Mouse (Mus musculus): ENCODE data around the gene Sav1. TPM values are rescaled to one million over a fixed set of nuclear protein-coding genes. Genes with fewer than 3 reads are reported as not detected.

Gene Sav1
- polyA plus RNA-seq, 1 experiment, result 23.2 TPM

DNA sequence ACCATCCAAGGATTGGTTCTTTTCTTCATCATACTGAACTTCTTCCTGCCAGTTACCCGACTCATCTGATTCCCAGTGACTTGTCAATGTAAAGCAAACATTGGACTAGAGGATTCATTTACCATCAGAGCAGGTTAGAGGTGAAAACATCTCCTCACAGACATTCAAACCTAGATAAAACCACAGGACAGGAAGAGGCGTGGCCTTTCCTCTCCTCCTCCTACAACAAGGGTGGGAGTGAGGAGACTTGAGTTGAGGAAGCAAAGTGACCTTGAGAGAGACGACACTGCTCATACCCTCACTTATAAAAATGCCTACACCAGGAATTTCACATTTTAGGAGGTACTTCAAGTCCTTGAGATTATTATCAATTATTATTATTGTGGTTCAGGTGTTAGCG, 31.4 kb upstream of the Sav1 start:
- Histone ChIP-seq H3K4me2 (ENCODE audit: low read depth) (no peak overlapping the region), H3ac (ENCODE audit: control insufficient read depth, insufficient read length) (no peak overlapping the region), H3K27me3 (ENCODE audit: control insufficient read depth, insufficient read depth, insufficient read length) (no peaks in the 10 kb centered on the region), H3K4me3 (no peak overlapping the region), H3K36me3 (ENCODE audit: control insufficient read depth, insufficient read depth) (peaks cover 17% of the 10 kb centered on the region), H3K79me2 (ENCODE audit: control insufficient read depth, insufficient read depth) (no peaks in the 10 kb centered on the region)
- TF ChIP-seq MAX (IDR thresholded peaks at IDR 0.05; ENCODE audit: low read depth) (no peak), MYOG (IDR thresholded peaks at IDR 0.05; ENCODE audit: control insufficient read depth in 1 of 3, insufficient read depth in 1 of 3, insufficient read length in 2 of 3, low read depth in 2 of 3) (no peak), SRF (IDR thresholded peaks at IDR 0.05; ENCODE audit: control insufficient read depth, insufficient read length, low read depth) (no peak), TCF12 (IDR thresholded peaks at IDR 0.05; ENCODE audit: insufficient read depth, poor library complexity, severe bottlenecking) (no peak), MYOD1 (IDR thresholded peaks at IDR 0.05; ENCODE audit: control insufficient read depth in 1 of 3, insufficient read length in 2 of 3, low read depth in 2 of 3) (no peak), CEBPB (IDR thresholded peaks at IDR 0.05; ENCODE audit: insufficient read depth, poor library complexity, severe bottlenecking) (no peak), POLR2AphosphoS2 (IDR thresholded peaks at IDR 0.05; ENCODE audit: insufficient read length, low read depth) (no peak), E2F4 (IDR thresholded peaks at IDR 0.05; ENCODE audit: insufficient read depth) (no peak)

DNA sequence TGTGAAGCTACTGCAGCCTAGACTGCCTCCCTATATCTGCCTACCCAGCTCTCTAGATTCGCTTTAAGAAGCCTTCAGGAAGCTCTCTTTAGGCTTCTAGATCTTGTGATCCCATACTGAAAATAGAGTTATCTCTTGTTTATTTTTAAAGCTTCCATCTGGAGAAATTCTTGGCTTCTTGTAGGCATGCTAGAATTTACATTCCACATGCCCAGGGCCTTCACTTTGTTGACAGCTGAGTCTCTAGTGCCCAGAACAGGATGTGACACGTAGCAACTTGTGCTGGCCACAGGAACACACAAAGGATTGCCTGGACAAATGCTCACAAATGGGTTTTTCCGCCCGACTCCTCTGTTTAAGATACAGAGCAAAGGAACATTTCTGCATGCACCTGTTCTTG, 29.1 kb upstream of the Sav1 start:
- Histone ChIP-seq H3K4me3 (no peak overlapping the region), H3K27me3 (ENCODE audit: control insufficient read depth, insufficient read depth, insufficient read length) (no peaks in the 10 kb centered on the region), H3ac (ENCODE audit: control insufficient read depth, insufficient read length) (no peak overlapping the region), H3K79me2 (ENCODE audit: control insufficient read depth, insufficient read depth) (no peaks in the 10 kb centered on the region), H3K36me3 (ENCODE audit: control insufficient read depth, insufficient read depth) (peaks cover 22% of the 10 kb centered on the region), H3K4me2 (ENCODE audit: low read depth) (no peak overlapping the region)
- no peak for TF ChIP-seq REST (IDR thresholded peaks at IDR 0.05; ENCODE audit: insufficient read depth, insufficient read length)

DNA sequence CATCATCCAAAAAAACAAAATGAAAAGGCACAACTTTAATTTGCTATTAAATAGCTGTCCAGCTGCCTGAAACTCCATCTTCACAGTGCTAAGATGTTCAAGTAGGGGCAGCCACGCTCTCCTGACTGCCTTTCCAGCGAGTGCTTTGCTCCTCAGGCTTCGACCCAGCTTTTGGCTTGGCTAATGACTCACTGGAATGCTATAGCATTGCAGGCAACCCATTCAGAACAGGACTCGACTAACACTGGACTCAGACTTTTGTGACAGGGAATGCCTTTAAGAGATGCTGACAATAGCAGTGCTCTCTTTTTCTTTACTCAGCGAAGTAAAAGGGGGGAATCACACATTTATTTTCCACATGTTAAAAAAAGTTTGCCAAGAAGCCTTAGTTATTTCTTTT, 24.9 kb upstream of the Sav1 start:
- Histone ChIP-seq H3ac (ENCODE audit: control insufficient read depth, insufficient read length) (no peak overlapping the region), H3K4me2 (ENCODE audit: low read depth) (no peak overlapping the region), H3K27me3 (ENCODE audit: control insufficient read depth, insufficient read depth, insufficient read length) (no peaks in the 10 kb centered on the region), H3K79me2 (ENCODE audit: control insufficient read depth, insufficient read depth) (no peaks in the 10 kb centered on the region), H3K36me3 (ENCODE audit: control insufficient read depth, insufficient read depth) (peaks cover 16% of the 10 kb centered on the region), H3K4me3 (no peak overlapping the region)
- TF ChIP-seq MAX (IDR thresholded peaks at IDR 0.05; ENCODE audit: low read depth) (no peak), CEBPB (IDR thresholded peaks at IDR 0.05; ENCODE audit: insufficient read depth, poor library complexity, severe bottlenecking) (no peak), SRF (IDR thresholded peaks at IDR 0.05; ENCODE audit: control insufficient read depth, insufficient read length, low read depth) (no peak), REST (IDR thresholded peaks at IDR 0.05; ENCODE audit: insufficient read depth, insufficient read length) (no peak), E2F4 (IDR thresholded peaks at IDR 0.05; ENCODE audit: insufficient read depth) (no peak), USF1 (IDR thresholded peaks at IDR 0.05; ENCODE audit: low read depth) (no peak), MYOD1 (IDR thresholded peaks at IDR 0.05; ENCODE audit: control insufficient read depth in 1 of 3, insufficient read length in 2 of 3, low read depth in 2 of 3) (no peak), TCF12 (IDR thresholded peaks at IDR 0.05; ENCODE audit: insufficient read depth, poor library complexity, severe bottlenecking) (no peak), POLR2AphosphoS2 (IDR thresholded peaks at IDR 0.05; ENCODE audit: insufficient read length, low read depth) (no peak), MYOG (IDR thresholded peaks at IDR 0.05; ENCODE audit: control insufficient read depth in 1 of 3, insufficient read depth in 1 of 3, insufficient read length in 2 of 3, low read depth in 2 of 3) (no peak), POLR2A (IDR thresholded peaks at IDR 0.05; ENCODE audit: insufficient read length, low read depth) (no peak), TCF3 (IDR thresholded peaks at IDR 0.05; ENCODE audit: insufficient read length, low read depth) (no peak)

DNA sequence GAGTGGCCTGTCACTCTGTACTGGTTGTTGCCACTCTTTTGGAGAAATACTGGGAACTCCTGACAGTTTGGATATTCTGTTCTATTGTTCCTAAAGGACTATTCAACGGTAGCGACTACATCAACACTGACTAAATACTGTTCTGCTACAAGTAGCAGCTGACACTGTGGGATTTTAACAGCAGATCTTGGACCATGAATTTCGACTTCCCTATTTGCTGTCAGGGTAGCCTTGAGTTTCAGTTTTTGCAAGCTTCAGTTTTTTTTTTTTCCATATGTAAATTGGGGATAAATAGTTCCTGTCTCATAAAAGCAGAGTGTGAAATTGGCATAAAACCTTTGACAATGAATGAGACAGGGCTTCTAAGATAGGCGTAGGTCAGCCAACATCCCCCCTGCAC, 23.6 kb upstream of the Sav1 start:
- Histone ChIP-seq H3ac (ENCODE audit: control insufficient read depth, insufficient read length) (no peak overlapping the region), H3K79me2 (ENCODE audit: control insufficient read depth, insufficient read depth) (no peaks in the 10 kb centered on the region), H3K36me3 (ENCODE audit: control insufficient read depth, insufficient read depth) (peaks cover 13% of the 10 kb centered on the region), H3K27me3 (ENCODE audit: control insufficient read depth, insufficient read depth, insufficient read length) (no peaks in the 10 kb centered on the region), H3K4me3 (no peak overlapping the region), H3K4me2 (ENCODE audit: low read depth) (no peak overlapping the region)
- TF ChIP-seq USF1 (IDR thresholded peaks at IDR 0.05; ENCODE audit: low read depth) (no peak), TCF12 (IDR thresholded peaks at IDR 0.05; ENCODE audit: insufficient read depth, poor library complexity, severe bottlenecking) (no peak), REST (IDR thresholded peaks at IDR 0.05; ENCODE audit: insufficient read depth, insufficient read length) (no peak), POLR2A (IDR thresholded peaks at IDR 0.05; ENCODE audit: insufficient read length, low read depth) (no peak), E2F4 (IDR thresholded peaks at IDR 0.05; ENCODE audit: insufficient read depth) (no peak), CEBPB (IDR thresholded peaks at IDR 0.05; ENCODE audit: insufficient read depth, poor library complexity, severe bottlenecking) (no peak), MYOD1 (IDR thresholded peaks at IDR 0.05; ENCODE audit: control insufficient read depth in 1 of 3, insufficient read length in 2 of 3, low read depth in 2 of 3) (no peak)

DNA sequence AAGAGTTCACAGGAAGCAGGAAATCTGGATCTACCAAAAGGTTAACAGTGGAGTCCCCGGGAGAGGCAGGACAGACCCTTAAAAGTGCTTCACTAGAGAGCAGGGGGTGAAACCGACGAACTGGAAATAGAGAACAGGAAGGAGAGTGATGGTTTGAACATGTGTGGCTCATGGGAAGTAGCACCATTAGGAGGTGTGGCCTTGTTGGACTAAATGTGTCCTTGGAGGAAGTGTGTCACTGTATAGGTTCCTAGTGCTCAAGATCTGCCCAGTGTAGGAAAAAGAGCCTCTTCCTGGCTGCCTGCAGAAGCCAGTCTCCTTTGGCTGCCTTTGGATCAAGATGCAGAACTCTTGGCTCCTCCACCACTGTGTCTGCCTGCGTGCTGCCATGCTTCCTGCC, 18.3 kb upstream of the Sav1 start:
- H3K36me3 ChIP-seq (ENCODE audit: control insufficient read depth, insufficient read depth), result no peaks in the 10 kb centered on the region
- H3K79me2 ChIP-seq (ENCODE audit: control insufficient read depth, insufficient read depth), result no peaks in the 10 kb centered on the region
- TF ChIP-seq POLR2A (IDR thresholded peaks at IDR 0.05; ENCODE audit: insufficient read length, low read depth) (no peak), MYOD1 (IDR thresholded peaks at IDR 0.05; ENCODE audit: control insufficient read depth in 1 of 3, insufficient read length in 2 of 3, low read depth in 2 of 3) (no peak), TCF12 (IDR thresholded peaks at IDR 0.05; ENCODE audit: insufficient read depth, poor library complexity, severe bottlenecking) (no peak)
- no peak overlapping the region for H3ac ChIP-seq (ENCODE audit: control insufficient read depth, insufficient read length)
- H3K4me2 ChIP-seq (ENCODE audit: low read depth), result no peak overlapping the region
- no peak overlapping the region for H3K4me3 ChIP-seq
- H3K27me3 ChIP-seq (ENCODE audit: control insufficient read depth, insufficient read depth, insufficient read length), result no peaks in the 10 kb centered on the region

All from myocyte (in vitro differentiated cells).